Mouse (Mus musculus) ES-CJ7 (cell line): ENCODE measurements around the gene 1110032A03Rik.

Source experiments
- DNase-seq: peaks from one replicate; pipeline ENCODE4 v3.0.0; 2011; ENCODE audit warnings: low read depth, low spot score

1110032A03Rik gene

GRCm38 (mm10) chr9:50732560-50732959 lies 42.8 kb downstream of the 1110032A03Rik start:
- no peak for DNase-seq

GRCm38 (mm10) chr9:50729600-50729999 lies 45.7 kb downstream of the 1110032A03Rik start:
- peak; percentile 46 for DNase-seq

GRCm38 (mm10) chr9:50727925-50728651 lies 47.2 kb downstream of the 1110032A03Rik start:
- DNase-seq = peak; percentile 88

- DNase-seq = peak; percentile 73
Observed at GRCm38 (mm10) chr9:50727171-50727924, 48.0 kb downstream of the 1110032A03Rik start.

GRCm38 (mm10) chr9:50725921-50726590 lies 49.3 kb downstream of the 1110032A03Rik start:
- no peak for DNase-seq

GRCm38 (mm10) chr9:50724661-50725330 lies 50.5 kb downstream of the 1110032A03Rik start:
- DNase-seq = no peak

GRCm38 (mm10) chr9:50724147-50724546 lies 51.2 kb downstream of the 1110032A03Rik start:
- DNase-seq = no peak

- no peak for DNase-seq
Observed at GRCm38 (mm10) chr9:50723406-50723805, 51.9 kb downstream of the 1110032A03Rik start.

- DNase-seq = no peak
Observed at GRCm38 (mm10) chr9:50722451-50722911, 52.8 kb downstream of the 1110032A03Rik start.

- DNase-seq = peak; percentile 44
Observed at GRCm38 (mm10) chr9:50721061-50721460, 54.3 kb downstream of the 1110032A03Rik start.

- DNase-seq = no peak
Observed at GRCm38 (mm10) chr9:50718878-50719277, 56.4 kb downstream of the 1110032A03Rik start.

- no peak for DNase-seq
Observed at GRCm38 (mm10) chr9:50714188-50714587, 61.1 kb downstream of the 1110032A03Rik start.
